41 mouse cellular contexts compared by ENCODE assay signal in the genomic region with DNA sequence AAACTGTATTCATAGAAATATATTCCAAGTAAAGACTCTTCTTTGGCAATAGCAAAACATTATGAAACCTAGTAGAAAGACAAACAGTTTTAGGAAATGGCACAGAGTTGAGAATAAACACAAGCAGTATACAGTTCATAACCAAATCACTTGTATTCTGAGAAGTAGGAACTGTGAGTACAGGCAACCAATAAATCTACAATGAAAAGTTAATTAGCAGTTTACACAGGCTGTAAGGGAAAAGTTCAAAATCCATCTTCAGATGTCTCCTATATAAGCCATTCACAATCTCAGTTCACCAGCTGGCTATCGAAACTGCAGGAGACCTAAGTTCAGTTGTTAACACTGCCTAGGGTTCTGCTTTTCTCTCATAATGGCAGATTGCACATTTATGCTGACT. TPM values are rescaled to one million over a fixed set of nuclear protein-coding genes. Genes with fewer than 3 reads are reported as not detected.
"Had no signal": no experiment of that assay in that cellular context is flagged by ENCODE, and none has a peak within 500 bp of the region (broad histone marks: within the 10 kb centered on the region; RNA-seq: fewer than 3 reads in every experiment).

Gene 2010106E10Rik, plus strand, starts transcription at position 301 of the 400 bp plus-strand sequence.

- H3K9ac ChIP-seq: heart, embryonic 13.5 days; heart, embryonic 15.5 days; hindbrain, embryonic 13.5 days; hindbrain, embryonic 15.5 days; limb, embryonic 12.5 days; liver, embryonic 13.5 days had no signal

- H3K27ac ChIP-seq: heart, adult 2 months; heart, embryonic 13.5 days; heart, embryonic 15.5 days; hindbrain, embryonic 13.5 days; hindbrain, embryonic 15.5 days; hindbrain, postnatal 0 days; limb, embryonic 10.5 days; limb, embryonic 12.5 days; liver, embryonic 13.5 days had no signal

- DNase-seq: gastrocnemius, postnatal 14 days; gastrocnemius, postnatal 36 days; heart, adult 11 months; heart, adult 2 months; heart, postnatal 14 days; heart, postnatal 36 days; kidney, adult 18-20 months; kidney, adult 8-10 months; kidney, postnatal 10 days; kidney, postnatal 25 days; kidney, postnatal 4 days; layer of hippocampus, adult 9-11 months; layer of hippocampus, postnatal 36 days; liver; liver, embryonic 13.5 days had no signal

- H3K36me3 ChIP-seq: heart, embryonic 13.5 days; heart, embryonic 15.5 days; hindbrain, embryonic 13.5 days; hindbrain, embryonic 15.5 days; limb, embryonic 10.5 days; limb, embryonic 12.5 days; liver, embryonic 13.5 days had no signal

- H3K4me2 ChIP-seq: heart, embryonic 11.5 days; heart, embryonic 13.5 days; heart, embryonic 15.5 days; hindbrain, embryonic 13.5 days; hindbrain, embryonic 15.5 days; limb, embryonic 12.5 days; liver, embryonic 11.5 days; liver, embryonic 13.5 days had no signal

- H3K4me1 ChIP-seq: heart, embryonic 13.5 days; heart, embryonic 15.5 days; hindbrain, embryonic 13.5 days; hindbrain, embryonic 15.5 days; limb, embryonic 10.5 days; limb, embryonic 12.5 days; liver, embryonic 13.5 days had no signal

- H3K9me3 ChIP-seq: heart, embryonic 13.5 days; heart, embryonic 15.5 days; hindbrain, embryonic 13.5 days; hindbrain, embryonic 15.5 days; limb, embryonic 10.5 days; limb, embryonic 12.5 days; liver, embryonic 13.5 days had no signal

- H3K27me3 ChIP-seq: heart, embryonic 13.5 days; heart, embryonic 15.5 days; hindbrain, embryonic 13.5 days; hindbrain, embryonic 15.5 days; limb, embryonic 12.5 days; liver, embryonic 13.5 days had no signal

- ATAC-seq: hindbrain, postnatal 0 days had no signal

- H3K4me3 ChIP-seq: heart, adult 2 months; heart, embryonic 13.5 days; heart, embryonic 15.5 days; hindbrain, embryonic 13.5 days; hindbrain, embryonic 15.5 days; limb, embryonic 10.5 days; limb, embryonic 12.5 days; liver, embryonic 13.5 days had no signal

RNA-seq across cellular contexts. Expression of gene 2010106E10Rik, which starts in this region (rescaled TPM):
- total RNA-seq: gastrocnemius, adult 18-20 months; gastrocnemius, adult 8-10 months; gastrocnemius, postnatal 14 days; gastrocnemius, postnatal 36 days; heart, adult 2 months; heart, postnatal 14 days; heart, postnatal 36 days; hematopoietic stem cell, adult 5-6 weeks; hindbrain, postnatal 0 days; layer of hippocampus, adult 18-20 months; layer of hippocampus, adult 8-10 months; layer of hippocampus, postnatal 14 days; layer of hippocampus, postnatal 36 days; left cerebral cortex, adult 18-20 months; left cerebral cortex, postnatal 14 days; left cerebral cortex, postnatal 36 days had no signal
- polyA plus RNA-seq: frontal cortex, adult 2 months; gonadal fat pad, adult 2 months; heart, adult 2 months; heart, embryonic 11.5 days; heart, embryonic 13.5 days; heart, embryonic 15.5 days; heart, postnatal 0 days; hindbrain, embryonic 11.5 days; hindbrain, embryonic 13.5 days; hindbrain, embryonic 15.5 days; intestine, embryonic 14.5 days; kidney, embryonic 14.5 days; kidney, embryonic 16.5 days; limb, embryonic 10.5 days; limb, embryonic 12.5 days; limb, embryonic 14.5 days; liver, embryonic 11.5 days; liver, embryonic 13.5 days had no signal
